14 mouse cellular contexts compared by ENCODE assay signal in the genomic region with DNA sequence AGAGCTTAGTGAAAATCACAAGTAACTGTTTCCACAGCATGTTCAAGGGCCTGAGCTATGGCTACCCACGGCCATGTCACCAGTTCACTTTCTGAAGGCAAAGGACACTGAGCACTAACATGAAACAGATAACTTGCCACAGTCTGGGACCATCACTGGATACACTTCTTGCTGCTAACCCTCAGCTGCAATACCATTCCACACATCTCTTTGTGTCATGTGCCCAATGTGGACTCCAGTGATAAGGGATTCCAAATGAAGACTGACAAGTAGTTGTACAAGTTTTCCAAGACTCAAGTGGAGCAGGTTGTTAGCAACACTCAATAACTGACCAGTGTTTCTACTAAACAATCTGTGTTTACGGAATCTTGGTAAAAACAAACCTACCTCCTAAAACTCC. TPM values are rescaled to one million over a fixed set of nuclear protein-coding genes. Genes with fewer than 3 reads are reported as not detected.
DNase-seq lines count a peak whose midpoint lies in the region; ATAC-seq and TF ChIP-seq lines count a peak whose summit lies in the region.
"Had no signal": no experiment of that assay in that cellular context is flagged by ENCODE, and none has a peak within 500 bp of the region (broad histone marks: within the 10 kb centered on the region; RNA-seq: fewer than 3 reads in every experiment).

No protein-coding gene starts in this region.

- peak; percentile 51; the same call in 1 of the 2 replicates for TF ChIP-seq POLR2A in heart, adult 2 months (IDR thresholded peaks at IDR 0.05; ENCODE audit: insufficient read depth, low read depth, low read length)

- no peaks in the 10 kb centered on the region for H3K27me3 ChIP-seq in heart, adult 2 months (ENCODE audit: control insufficient read depth, insufficient read depth, low read length)
- H3K27me3 ChIP-seq in heart, embryonic 16.5 days (ENCODE audit: control insufficient read depth, insufficient read depth, low read length) = no peaks in the 10 kb centered on the region
- no peaks in the 10 kb centered on the region for H3K27me3 ChIP-seq in forebrain, embryonic 16.5 days (replicated peaks; ENCODE audit: control insufficient read depth, insufficient read depth, low read length)
- H3K27me3 ChIP-seq: limb, embryonic 13.5 days had no signal

- intact Hi-C loops in heart, adult 2 months (cut with DNase I) = loop anchor here (1.0 kb wide), 1 partner anchor 11 kb away; no protein-coding TSS in a partner anchor
- intact Hi-C loops in heart, postnatal 36 days (cut with DNase I) = no loop called here

- H3K4me2 ChIP-seq in heart, embryonic 16.5 days (ENCODE audit: low read depth, low read length) = peak overlapping the region; percentile 61
- no peak overlapping the region for H3K4me2 ChIP-seq in forebrain, embryonic 16.5 days (ENCODE audit: low read length)
- H3K4me2 ChIP-seq: limb, embryonic 13.5 days had no signal

- 56% methylated on average over 2 of the region's 2 CpGs for WGBS in heart, adult 2 months
- 49% methylated on average over 2 of the region's 2 CpGs for WGBS in heart, embryonic 16.5 days
- WGBS in forebrain, embryonic 16.5 days = 83% methylated on average over 2 of the region's 2 CpGs

- DNase-seq in heart, adult 2 months = no peak
- no peak for DNase-seq in heart, postnatal 36 days
- peak; percentile 60 for DNase-seq in c-Kit-positive CD71-positive TER-119-negative erythroid progenitor cells, embryonic 14.5 days (ENCODE audit: low read depth)
- no peak for DNase-seq in thymus, postnatal 0 days (ENCODE audit: low spot score)
- DNase-seq in retina, postnatal 1 day = no peak
- DNase-seq: cerebellum, adult 9-11 months; kidney, adult 8-10 months; thymus, adult 18-20 months had no signal

- H3K4me3 ChIP-seq in heart, adult 2 months = no peak overlapping the region; the same call in 1 of the 2 replicates
- H3K4me3 ChIP-seq in heart, embryonic 16.5 days (ENCODE audit: low read length) = peak overlapping the region; percentile 6
- no peak overlapping the region for H3K4me3 ChIP-seq in forebrain, embryonic 16.5 days (replicated peaks; ENCODE audit: low read length)
- H3K4me3 ChIP-seq: forebrain, embryonic 10.5 days; limb, embryonic 13.5 days had no signal

- TF ChIP-seq CTCF in heart, adult 2 months (IDR thresholded peaks at IDR 0.05) = no peak

- no peaks in the 10 kb centered on the region for H3K9me3 ChIP-seq in heart, embryonic 16.5 days (replicated peaks; ENCODE audit: control insufficient read depth, low read length)
- no peaks in the 10 kb centered on the region for H3K9me3 ChIP-seq in forebrain, embryonic 16.5 days (ENCODE audit: control insufficient read depth, low read length)
- H3K9me3 ChIP-seq: forebrain, embryonic 10.5 days; limb, embryonic 13.5 days had no signal

- ATAC-seq in heart, embryonic 16.5 days (replicated peaks; ENCODE audit: extremely low read depth, insufficient read depth, low FRiP score) = peak; percentile 53
- peak; percentile 15; the same call in 1 of the 2 replicates for ATAC-seq in megakaryocyte, adult 5-6 weeks (ENCODE audit: poor library complexity, severe bottlenecking)
- no peak for ATAC-seq in forebrain, embryonic 16.5 days

- H3K9ac ChIP-seq in heart, adult 2 months (ENCODE audit: low read depth, low read length) = peak overlapping the region; percentile 6; the same call in 1 of the 2 replicates
- H3K9ac ChIP-seq in heart, embryonic 16.5 days (ENCODE audit: low read length) = peak overlapping the region; percentile 65
- no peak overlapping the region for H3K9ac ChIP-seq in forebrain, embryonic 16.5 days (replicated peaks; ENCODE audit: low read depth, low read length)
- H3K9ac ChIP-seq: limb, embryonic 13.5 days had no signal

- TF ChIP-seq EP300 in heart, adult 2 months (IDR thresholded peaks at IDR 0.05; ENCODE audit: insufficient read depth, low read depth, low read length) = 0 out of 2 replicates have a peak, but pooled peaks have one; percentile 21

- peaks cover 4% of the 10 kb centered on the region for H3K79me2 ChIP-seq in heart, adult 2 months (replicated peaks; ENCODE audit: control insufficient read depth, insufficient read depth, low read length)

- H3K4me1 ChIP-seq in heart, adult 2 months (ENCODE audit: control insufficient read depth, insufficient read depth, low read length) = peaks cover 17% of the 10 kb centered on the region
- H3K4me1 ChIP-seq in heart, embryonic 16.5 days (ENCODE audit: control insufficient read depth, insufficient read depth, low read length) = peaks cover 21% of the 10 kb centered on the region
- peaks cover 10% of the 10 kb centered on the region for H3K4me1 ChIP-seq in forebrain, embryonic 16.5 days (replicated peaks; ENCODE audit: control insufficient read depth, insufficient read depth, low read length)
- H3K4me1 ChIP-seq: forebrain, embryonic 10.5 days had no signal

- H3K27ac ChIP-seq in heart, adult 2 months = peak overlapping the region; percentile 88
- H3K27ac ChIP-seq in heart, embryonic 16.5 days (ENCODE audit: low read length) = peak overlapping the region; percentile 93
- no peak overlapping the region for H3K27ac ChIP-seq in forebrain, embryonic 16.5 days (ENCODE audit: low read length)
- H3K27ac ChIP-seq: forebrain, embryonic 10.5 days; limb, embryonic 13.5 days had no signal

- H3K36me3 ChIP-seq in heart, adult 2 months (ENCODE audit: control insufficient read depth, insufficient read depth, low read length) = peaks cover 42% of the 10 kb centered on the region
- no peaks in the 10 kb centered on the region for H3K36me3 ChIP-seq in heart, embryonic 16.5 days (ENCODE audit: control insufficient read depth, insufficient read depth)
- H3K36me3 ChIP-seq in forebrain, embryonic 16.5 days (ENCODE audit: control insufficient read depth, insufficient read depth) = no peaks in the 10 kb centered on the region
- H3K36me3 ChIP-seq: forebrain, embryonic 10.5 days; limb, embryonic 13.5 days had no signal

RNA-seq across cellular contexts. Expression of a gene that starts 2.2 kb away (rescaled TPM):
- 1,000 to 10,000 TPM; 5,608 to 7,152 TPM for total RNA-seq in heart, adult 2 months (2021)
- 9,883 and 19,352 TPM in 2 replicates for polyA plus RNA-seq in heart, adult 2 months (2012; rRNA removed)
- 1,000 to 10,000 TPM; 6,022 to 6,533 TPM for total RNA-seq in heart, postnatal 36 days (2021)
- polyA plus RNA-seq in heart, embryonic 16.5 days (2015; fragmentation: Nextera tagmentation; extraction: Ambion mirVana) = 1,143 and 1,291 TPM in 2 replicates
- not detected in 2 replicates for total RNA-seq in megakaryocyte, adult 5-6 weeks (2015)
- 0.08 TPM in 1 of 2 replicates, not detected in the other for total RNA-seq in megakaryocyte, adult 5-6 weeks (2017)
- polyA plus RNA-seq in thymus, postnatal 0 days (2015; fragmentation: Nextera tagmentation; extraction: Ambion mirVana) = 0.60 and 0.74 TPM in 2 replicates
- polyA plus RNA-seq in forebrain, embryonic 16.5 days (2015; fragmentation: Nextera tagmentation; extraction: Ambion mirVana) = 2.0 and 2.1 TPM in 2 replicates
- total RNA-seq: midbrain, postnatal 0 days had no signal

RNA-seq across cellular contexts. Expression of a gene that starts 44.5 kb away (rescaled TPM):
- 10 to 100 TPM; 16.2 to 16.5 TPM for total RNA-seq in heart, adult 2 months (2021)
- polyA plus RNA-seq in heart, adult 2 months (2012; rRNA removed) = 4.3 and 8.3 TPM in 2 replicates
- 10 to 100 TPM; 15.4 to 17.5 TPM for total RNA-seq in heart, postnatal 36 days (2021)
- polyA plus RNA-seq in heart, embryonic 16.5 days (2015; fragmentation: Nextera tagmentation; extraction: Ambion mirVana) = 4.7 and 5.1 TPM in 2 replicates
- total RNA-seq in megakaryocyte, adult 5-6 weeks (2015) = 24.1 and 24.6 TPM in 2 replicates
- 32.9 and 33.4 TPM in 2 replicates for total RNA-seq in megakaryocyte, adult 5-6 weeks (2017)
- 1.8 and 2.1 TPM in 2 replicates for polyA plus RNA-seq in thymus, postnatal 0 days (2015; fragmentation: Nextera tagmentation; extraction: Ambion mirVana)
- 8.3 and 9.0 TPM in 2 replicates for polyA plus RNA-seq in forebrain, embryonic 16.5 days (2015; fragmentation: Nextera tagmentation; extraction: Ambion mirVana)

Comparison
In these comparisons a context has a peak if more than half of its experiments do, and no peak if none do; other contexts are left out.
1. RNA of a gene that starts 2.2 kb away (polyA plus RNA-seq): 9,883 to 19,352 TPM in heart, adult 2 months and 1,143 to 1,291 TPM in heart, embryonic 16.5 days; 2.0 to 2.1 TPM in forebrain, embryonic 16.5 days and 0.60 to 0.74 TPM in thymus, postnatal 0 days; every median in the first group is over 100 times any median in the second.